Mouse (Mus musculus) heart, adult 2 months (tissue): ENCODE results near the gene Stkld1.

Experiments used
- CTCF ChIP-seq: fragments of 200-600 bp; IDR thresholded peaks from 2 replicates; pipeline ENCODE4 v1.8.1; 2022; ENCODE audit warnings: antibody characterized with exemption, mild to moderate bottlenecking, moderate library complexity
- EP300 ChIP-seq: fragments of 200-500 bp; IDR thresholded peaks from 2 replicates; pipeline ENCODE4 v1.6.1; 2011; ENCODE audit warnings: low read depth, low read length, control low read depth; ENCODE audit not compliant: insufficient read depth
- POLR2A ChIP-seq: fragments of 200-500 bp; IDR thresholded peaks from 2 replicates; pipeline ENCODE4 v1.6.1; 2011; ENCODE audit warnings: mild to moderate bottlenecking, low read depth, low read length, control low read depth; ENCODE audit not compliant: insufficient read depth

DNA sequence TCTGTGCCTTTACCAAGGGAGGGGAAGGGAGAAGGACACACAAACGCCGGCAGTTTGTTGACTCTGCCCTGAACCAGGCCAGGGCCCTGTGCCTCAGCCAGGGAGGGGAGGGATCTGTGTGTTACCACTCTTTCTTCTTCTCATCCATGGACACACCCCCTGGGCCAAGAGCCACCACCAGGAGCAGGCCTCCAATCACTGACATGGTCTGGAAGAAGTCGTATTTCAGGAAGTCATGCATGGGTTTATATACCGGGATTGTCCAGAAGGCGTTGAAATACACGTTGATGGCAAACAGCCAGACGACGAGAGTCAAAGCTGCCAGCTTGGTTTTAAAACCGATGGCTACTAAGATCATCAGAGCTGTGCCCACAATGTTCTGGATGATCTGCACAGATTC, 12.1 kb upstream of the Stkld1 start:
- TF ChIP-seq CTCF (no peak), EP300 (no peak), POLR2A (no peak)
